Mouse (Mus musculus) erythroblast, embryonic 14.5 days (primary cell): Measurements from ENCODE around the gene Gm11563.

ENCODE experiments used
- GATA1 ChIP-seq: IDR thresholded peaks from 2 replicates; pipeline ENCODE4 v1.6.1; 2012; ENCODE audit warnings: low read length, inconsistent platforms, mixed read lengths
- TAL1 ChIP-seq: IDR thresholded peaks from 3 replicates; pipeline ENCODE4 v1.6.1; 2012; ENCODE audit warnings: low read length, inconsistent platforms, mixed read lengths

DNA sequence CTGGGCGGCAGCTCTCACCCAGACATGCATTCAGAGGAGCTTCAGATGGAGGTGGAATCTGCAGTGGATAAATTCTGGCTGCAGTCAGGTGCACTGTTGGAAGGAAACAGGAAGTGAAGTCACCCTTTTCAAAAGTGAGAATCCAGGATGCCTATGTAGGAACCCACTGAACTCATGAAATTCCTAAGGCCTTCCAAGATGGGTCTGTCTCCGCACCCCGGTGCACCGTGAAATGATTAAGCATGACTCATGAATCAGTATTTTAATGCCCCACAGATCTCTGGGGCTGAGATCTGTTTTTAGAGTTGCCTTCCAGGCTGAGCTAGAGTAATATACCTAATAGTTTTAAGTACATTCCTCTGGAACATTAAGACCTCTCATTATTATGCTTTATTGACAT lies 496 bp upstream of the Gm11563 start:
- no peak for TF ChIP-seq TAL1
- TF ChIP-seq GATA1, result no peak
